Mouse (Mus musculus): ENCODE measurements around the gene Zcchc2.

Zcchc2 gene

DNA sequence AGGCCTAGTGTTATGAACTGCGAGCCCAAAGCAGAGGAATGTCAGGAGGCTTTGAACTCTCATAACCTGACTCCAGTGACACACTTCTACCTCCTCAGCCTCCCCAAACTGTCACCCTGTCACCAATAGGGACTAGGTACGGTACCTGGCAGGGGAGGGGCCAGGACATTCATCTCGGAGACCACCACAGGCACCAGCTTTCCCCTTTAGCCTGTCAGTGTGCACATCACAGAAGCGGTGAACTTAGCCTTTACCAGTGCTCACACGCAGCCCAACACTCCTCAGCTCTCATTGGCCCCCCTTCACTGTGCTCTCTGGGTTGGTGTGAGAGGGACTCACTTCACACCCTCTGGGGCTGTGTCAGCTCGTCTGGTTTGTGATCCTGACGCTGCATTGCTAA is 44.6 kb downstream of the Zcchc2 start:
- peak in 1 of 2 experiments; percentile 51 for DNase-seq (ENCODE audit: low spot score in 2 of 2)

DNA sequence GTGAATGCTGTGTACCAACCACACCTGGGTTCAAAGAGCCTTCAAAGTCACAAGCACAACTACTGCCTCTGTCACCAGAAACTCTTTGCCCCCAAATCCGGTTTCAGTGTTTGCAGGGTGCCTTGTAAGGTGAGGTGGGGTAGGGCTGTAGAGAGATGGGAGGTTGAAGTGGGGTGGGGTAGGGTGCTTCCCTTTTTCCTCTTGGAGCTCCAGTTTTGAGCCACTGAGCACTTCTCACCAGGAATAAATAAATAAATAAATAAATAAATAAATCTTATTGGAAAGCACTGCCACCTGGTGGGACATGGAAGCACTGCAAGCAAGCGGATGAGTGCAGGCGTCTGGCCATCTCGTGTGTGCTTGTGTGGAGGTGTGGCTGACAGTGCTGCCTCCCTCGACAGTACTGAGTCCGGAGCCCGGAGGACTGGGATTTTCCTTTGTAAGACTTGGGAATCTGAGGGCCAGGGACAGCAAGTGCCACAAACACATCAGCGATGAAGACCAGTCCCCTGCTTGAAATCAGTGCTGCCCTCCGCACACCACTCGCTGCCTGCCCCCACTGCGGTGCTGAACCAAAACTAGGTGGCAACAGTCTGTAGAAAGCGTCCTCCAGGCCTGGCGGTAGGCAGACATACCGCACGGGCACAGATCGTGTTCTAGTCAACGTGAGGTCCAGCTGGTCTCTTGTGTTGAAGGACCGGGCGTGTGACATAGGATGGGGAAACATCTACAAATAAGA is 46.8 kb downstream of the Zcchc2 start:
- peak; percentile 54 to 82 for DNase-seq (ENCODE audit: low spot score in 2 of 2)

DNA sequence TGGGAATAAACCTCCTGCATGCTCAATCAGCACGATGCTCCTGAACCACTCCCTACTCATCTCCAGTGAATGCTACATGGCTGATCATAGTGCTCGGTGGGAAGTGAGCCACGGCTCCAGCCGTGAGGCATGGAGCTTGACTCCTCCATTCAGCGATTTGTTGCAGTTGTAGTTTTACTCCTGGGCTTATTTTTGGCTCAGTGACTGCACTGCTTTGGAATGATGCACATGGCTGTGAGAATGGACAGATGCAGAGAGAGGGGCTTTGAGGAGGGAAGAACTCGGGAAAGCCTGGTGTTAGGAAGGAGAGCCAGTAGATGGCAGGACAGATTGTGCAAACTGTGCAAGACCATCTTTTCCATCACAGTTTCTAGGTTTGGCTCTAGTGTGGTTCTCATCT is 49.1 kb downstream of the Zcchc2 start:
- DNase-seq (ENCODE audit: low spot score in 2 of 2): no peak

DNA sequence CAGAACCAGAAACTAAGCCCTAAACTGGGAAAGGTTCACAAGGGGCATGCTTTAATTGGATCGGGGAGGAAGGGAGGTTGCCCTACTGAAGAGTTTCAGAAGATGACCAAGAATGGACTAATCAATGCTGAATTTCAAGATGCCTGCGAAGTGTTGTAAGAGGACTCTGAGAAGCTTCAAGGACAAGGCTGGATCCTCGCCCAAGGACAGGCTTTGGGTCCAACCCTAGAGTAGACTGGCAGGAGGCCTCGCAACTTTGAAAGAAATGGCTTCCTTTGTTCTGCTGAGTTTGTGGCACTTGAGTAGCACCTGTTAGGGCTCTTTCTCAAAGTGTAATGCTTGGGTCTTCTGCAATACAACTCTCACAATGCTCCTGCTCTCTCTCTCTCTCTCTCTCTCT is 50.1 kb downstream of the Zcchc2 start:
- DNase-seq (ENCODE audit: low spot score in 2 of 2): no peak

DNA sequence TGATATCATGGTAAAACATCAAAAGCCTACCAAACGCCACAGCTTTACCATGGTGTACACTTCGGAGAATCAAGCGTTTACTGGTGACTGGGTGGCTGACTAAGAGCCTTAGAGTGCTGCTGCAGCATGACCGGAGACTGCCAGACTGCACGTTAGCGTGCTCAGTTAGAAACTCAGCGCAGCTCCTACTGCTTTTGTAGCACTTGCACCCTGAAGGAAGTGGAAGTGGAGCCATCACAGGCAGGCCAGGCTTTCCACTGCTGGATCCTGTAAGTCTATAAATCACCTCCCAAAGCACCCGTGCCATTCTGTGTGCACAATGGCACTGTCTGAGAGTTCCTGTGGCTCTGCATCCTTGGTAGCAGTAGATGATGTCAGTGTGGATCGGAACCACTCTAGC is 52.0 kb downstream of the Zcchc2 start:
- DNase-seq (ENCODE audit: low spot score in 2 of 2): no peak

DNA sequence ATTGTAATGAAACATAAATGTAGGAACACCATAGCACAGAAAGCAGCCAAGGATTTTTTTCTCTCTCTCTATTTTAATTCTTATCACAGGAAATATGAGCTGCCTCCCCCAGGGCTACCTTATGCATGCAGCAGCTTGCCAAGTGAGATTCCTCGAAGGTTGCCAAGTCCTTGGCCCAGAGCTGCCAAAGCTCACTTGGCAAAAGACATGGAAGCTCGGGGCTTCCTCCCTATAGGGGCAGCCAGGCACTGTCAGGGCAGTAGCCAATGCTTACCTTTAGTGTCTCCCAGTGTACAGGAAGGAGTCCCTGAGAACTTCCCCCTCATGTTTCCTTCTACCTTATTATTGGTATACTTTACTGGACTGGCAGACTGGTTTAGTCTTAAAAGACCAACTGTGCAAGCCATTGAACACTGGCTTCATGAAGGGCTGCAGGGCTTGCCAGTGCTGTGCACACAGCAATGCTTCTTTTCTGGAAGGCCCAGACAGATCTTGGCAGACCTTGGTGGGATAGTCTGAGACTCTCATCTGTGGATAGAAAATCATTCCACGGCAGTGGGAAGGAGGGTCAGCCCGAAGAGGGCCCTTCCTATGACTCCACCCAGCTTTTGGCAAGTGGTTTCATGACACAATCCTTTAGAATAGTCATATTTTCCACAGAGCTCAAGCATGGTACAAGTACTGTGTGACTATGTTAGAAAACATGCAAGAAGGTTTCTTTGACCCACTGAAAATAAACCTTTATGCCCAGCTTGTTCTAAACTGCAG is 53.0 kb downstream of the Zcchc2 start:
- peak in 1 of 2 experiments; percentile 43 for DNase-seq (ENCODE audit: low spot score in 2 of 2)

DNA sequence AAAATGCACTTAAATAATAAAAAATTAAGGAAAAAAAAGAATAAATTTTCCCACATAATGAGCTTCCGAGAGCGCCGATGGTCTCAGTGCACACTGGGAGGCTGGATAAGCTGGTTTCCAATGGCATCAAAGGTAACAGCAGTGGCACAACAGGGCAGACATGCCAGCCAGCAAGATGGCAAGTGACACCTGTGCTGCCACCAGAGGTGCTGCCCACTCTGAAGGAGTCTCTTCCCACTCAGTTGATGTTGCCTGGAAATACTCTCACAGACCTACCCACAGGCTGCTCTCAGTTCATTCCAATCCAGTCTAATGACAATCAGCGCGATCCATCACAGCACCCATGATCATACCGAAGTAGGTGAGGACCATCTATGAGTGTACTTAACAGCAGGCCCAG is 58.8 kb downstream of the Zcchc2 start:
- DNase-seq (ENCODE audit: low spot score in 2 of 2): no peak

DNA sequence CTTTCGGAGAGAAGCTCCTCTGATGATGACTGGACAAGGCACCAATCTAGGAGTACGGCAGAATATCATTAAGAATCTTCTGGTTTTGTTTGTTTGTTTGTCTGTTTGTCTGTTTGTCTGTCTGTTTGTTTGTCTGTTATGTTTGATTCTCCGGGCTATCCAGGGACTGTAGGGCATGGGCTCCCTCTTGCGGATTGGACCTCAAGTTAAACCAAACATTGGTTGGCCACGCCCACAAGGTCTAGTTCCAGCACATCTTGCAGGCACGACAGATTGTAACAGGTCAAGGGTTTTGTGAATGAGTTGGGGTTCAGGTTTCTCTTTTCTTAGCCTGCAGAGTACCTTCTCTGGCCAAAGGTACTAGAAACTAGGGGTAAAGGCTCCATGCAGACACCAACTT is 64.8 kb downstream of the Zcchc2 start:
- no peak for DNase-seq (ENCODE audit: low spot score in 2 of 2)

DNA sequence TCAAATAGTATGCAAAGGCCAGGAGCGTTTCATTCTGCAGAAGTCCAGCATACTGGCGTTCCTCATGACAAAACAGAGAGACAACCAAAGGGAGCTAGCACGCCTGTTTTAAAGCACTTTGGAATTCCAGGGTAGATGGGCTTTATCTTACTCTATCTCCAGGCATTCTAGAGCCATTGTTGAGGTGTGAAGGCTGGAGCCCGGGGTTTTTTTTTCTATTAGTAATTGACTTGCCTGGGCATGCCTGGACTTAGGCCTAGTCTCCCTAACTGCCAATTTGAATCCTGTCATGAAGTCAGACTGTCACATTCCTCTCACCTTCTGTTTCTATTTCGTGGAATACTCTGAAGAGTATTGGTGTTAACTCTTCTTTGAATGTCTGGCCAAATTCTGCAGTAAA is 68.1 kb downstream of the Zcchc2 start:
- peak in 1 of 2 experiments; percentile 13 for DNase-seq (ENCODE audit: low spot score in 2 of 2)

DNA sequence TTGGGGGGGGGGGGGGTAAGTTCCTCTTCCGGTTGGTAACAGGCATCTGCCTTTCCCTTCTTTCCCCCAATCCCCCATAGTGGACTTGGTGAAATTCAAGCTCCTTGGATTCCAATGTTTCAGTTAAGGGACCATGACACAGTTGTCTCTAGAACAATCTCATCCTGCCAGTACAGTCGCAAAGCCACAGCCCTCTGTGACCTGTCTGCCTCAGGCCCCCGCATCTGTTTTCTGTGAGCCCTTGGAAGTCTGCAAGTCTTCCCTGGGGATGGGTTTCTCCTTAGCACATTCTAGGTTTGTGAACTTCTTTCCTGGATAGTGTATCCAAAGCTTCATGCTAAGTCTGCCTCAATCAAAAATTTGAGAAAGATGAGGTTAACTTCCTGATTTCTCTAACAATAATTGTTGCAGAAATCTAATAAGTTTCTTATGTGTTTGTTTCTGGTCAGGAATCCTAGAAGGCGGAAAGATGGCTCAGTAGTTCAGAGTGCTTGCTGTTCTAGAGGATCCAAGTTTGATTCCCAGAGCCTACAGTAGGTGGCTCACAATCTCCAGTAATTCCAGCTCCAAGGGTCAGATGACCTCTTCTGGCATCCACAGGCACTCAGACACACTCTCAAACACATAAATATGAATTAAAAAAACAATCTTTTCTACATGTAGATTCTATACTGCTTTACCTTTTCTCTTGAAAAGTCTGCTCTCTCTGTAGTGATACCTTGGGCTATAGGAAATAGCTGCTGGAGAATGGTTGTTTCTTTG is 69.5 kb downstream of the Zcchc2 start:
- DNase-seq (ENCODE audit: low spot score in 2 of 2): peak in 1 of 2 experiments; percentile 31

DNA sequence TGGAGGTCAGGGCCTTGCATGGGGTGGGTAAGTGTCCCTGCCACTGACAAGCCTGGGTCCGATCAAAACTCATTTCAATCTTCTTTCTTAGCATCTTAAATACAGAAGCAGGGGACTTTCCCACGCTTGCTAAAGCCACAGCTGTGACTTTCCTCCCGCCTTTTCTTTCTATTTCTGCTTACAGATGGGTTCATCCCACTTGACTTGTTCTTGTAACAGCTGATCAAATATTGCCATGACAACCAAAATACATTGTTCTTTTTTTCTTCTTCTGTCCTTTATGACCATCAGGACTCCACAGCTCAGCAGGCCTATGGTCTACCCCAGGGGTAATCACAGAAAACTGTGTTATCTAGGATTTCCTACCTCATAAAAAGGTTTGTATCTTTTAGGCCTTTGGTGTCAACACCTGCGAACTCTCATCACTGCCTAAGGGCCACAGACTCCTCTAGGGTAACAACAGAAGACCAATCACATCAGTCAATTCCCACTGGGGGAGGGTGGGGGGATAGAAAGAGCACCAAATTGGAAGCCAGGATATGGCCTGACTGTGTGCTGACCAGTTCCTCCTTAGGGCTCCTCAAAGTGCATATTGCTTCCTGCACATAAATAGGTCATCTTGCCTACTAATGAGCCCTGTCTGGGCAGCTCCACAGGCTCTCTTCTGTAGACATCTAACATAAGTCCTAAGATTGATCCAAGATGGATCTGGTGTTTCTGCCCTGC is 71.1 kb downstream of the Zcchc2 start:
- DNase-seq (ENCODE audit: low spot score in 2 of 2): peak in 1 of 2 experiments; percentile 41

DNA sequence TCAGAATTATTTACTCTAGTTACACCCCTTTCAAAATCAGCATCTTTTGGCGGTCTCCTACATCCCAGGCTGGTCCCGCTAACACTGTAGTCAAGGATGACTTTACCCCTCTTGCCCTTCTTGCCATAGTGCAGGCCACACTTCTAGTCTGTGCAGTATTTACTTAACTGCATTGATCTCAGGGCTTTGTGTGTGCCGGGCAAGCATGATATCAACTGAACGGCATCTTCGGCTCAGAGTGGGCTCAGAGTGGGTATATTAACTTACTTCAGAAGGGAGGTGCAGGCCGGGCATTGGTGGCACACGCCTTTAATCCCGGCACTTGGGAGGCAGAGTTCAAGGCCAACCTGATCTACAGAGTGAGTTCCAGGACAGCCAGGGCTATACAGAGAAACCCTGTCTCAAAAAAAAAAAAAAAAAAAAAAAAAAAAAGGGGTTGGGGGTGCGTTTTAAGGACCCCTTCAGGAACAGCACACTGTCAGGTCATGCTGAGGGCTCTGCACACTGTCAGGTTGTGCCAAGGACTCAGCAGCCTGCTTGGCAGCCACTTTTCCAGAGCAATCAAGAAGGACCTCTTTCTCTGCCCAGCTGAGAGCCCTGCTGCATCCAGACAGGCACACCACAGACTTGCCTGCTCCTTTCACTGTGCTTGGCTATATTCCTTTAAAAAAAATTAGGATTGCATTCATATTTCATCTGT is 72.8 kb downstream of the Zcchc2 start:
- peak in 1 of 2 experiments; percentile 35 for DNase-seq (ENCODE audit: low spot score in 2 of 2)

DNA sequence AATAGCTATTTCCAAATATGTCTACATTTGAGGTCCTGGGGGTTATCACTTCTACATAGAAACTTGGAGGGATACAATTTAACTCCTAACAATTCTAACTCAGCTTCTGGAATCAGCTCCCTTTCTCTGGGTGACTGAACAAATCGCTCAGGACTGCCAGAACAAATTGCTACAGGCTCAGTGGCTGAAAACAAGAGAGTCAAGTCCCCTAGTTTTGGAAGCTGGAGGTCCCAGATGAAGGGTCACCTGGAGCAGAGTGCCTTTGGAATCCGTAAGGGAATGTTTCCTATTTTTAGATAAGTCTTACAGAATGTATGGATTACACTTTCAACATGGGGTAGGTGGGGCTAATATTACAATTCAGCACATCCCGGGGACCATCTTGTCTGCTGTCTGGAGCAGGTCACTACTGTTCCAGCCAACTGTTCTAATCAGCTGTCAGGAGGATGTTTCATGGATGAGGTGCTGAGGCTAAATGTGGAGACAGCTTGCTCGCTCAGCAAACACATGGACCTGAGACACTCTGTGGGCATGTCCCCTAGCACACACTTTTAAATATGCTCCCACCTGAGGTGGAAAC is 73.5 kb downstream of the Zcchc2 start:
- DNase-seq (ENCODE audit: low spot score in 2 of 2): peak in 1 of 2 experiments; percentile 38

DNA sequence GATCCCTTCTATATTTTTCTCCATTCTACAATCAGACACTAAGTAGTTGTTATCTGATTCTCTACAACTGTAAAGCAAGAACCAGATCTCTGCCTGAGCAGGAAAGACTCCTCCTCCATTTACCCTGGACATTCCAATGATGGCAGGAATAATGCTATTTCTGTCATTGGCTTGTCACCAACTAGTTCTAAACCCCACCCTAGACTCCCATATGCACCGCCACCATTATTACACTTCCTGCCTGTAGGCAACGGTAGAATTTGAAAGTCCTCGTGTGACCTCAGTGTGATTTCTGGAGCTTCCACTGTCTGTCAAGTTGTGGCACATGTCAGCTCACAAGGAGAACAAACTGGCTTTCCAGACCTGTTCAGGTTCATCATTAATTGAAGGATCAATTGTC is 74.1 kb downstream of the Zcchc2 start:
- DNase-seq (ENCODE audit: low spot score in 2 of 2): peak in 1 of 2 experiments; percentile 23

DNA sequence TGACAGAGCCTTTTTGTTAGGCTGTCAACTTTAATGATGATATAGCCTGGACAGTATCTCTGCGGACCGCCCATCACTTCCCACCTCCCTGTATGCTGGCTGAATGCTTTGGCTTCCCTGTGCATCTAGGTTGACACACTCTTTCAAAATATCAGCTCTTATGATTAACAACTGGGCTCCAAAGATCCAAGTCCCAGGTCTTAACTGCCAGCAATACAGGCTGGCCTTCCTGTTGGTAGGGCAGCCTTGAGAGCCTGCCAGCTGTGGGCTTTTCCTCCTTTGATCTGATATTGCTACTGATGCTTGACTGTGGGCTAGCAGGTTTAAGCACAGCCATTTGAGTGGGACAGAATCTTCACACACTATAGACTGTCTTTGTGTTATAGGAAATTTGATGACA is 74.5 kb downstream of the Zcchc2 start:
- DNase-seq (ENCODE audit: low spot score in 2 of 2): peak in 1 of 2 experiments; percentile 39

DNA sequence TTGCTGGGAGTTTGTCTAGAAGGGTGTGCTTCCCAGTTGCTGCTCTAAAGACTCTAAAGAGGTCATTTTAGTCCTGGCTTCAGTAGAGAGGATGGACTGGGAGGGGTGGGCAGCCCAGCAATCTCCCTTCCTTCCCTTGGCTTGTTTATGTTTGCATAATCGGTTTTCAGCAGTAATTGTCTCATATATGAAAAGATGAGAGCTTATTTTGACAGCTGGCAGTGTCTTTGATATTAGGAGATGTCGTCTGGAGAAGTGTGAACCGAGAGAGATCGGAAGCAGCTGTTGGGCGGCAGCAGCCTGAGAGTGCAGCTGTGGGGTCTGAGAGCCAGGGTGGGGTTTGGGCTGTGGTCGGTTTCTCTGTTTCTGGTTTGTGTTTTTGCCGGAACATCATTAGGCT is 75.5 kb downstream of the Zcchc2 start:
- DNase-seq (ENCODE audit: low spot score in 2 of 2): peak in 1 of 2 experiments; percentile 34

DNA sequence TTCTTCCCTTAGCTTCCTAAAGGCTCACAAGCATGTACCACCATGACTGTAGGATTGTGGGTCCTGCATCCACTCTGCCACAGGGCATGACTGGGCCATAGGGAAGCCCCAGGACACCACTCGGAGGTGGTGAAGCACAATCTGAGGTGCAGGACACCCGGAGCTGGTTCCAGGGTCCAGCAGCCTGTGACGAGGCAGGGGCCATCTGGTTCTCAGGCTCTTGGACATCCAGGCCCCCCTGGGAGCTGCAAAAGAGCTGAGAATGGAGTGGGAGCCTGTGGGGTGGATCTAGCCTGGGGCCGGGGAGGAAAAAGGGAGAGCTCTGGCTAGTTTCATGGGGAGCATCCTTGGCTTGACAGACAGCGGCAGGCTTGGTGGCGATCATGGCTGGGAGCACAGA is 77.1 kb downstream of the Zcchc2 start:
- peak in 1 of 2 experiments; percentile 53 for DNase-seq (ENCODE audit: low spot score in 2 of 2)

DNA sequence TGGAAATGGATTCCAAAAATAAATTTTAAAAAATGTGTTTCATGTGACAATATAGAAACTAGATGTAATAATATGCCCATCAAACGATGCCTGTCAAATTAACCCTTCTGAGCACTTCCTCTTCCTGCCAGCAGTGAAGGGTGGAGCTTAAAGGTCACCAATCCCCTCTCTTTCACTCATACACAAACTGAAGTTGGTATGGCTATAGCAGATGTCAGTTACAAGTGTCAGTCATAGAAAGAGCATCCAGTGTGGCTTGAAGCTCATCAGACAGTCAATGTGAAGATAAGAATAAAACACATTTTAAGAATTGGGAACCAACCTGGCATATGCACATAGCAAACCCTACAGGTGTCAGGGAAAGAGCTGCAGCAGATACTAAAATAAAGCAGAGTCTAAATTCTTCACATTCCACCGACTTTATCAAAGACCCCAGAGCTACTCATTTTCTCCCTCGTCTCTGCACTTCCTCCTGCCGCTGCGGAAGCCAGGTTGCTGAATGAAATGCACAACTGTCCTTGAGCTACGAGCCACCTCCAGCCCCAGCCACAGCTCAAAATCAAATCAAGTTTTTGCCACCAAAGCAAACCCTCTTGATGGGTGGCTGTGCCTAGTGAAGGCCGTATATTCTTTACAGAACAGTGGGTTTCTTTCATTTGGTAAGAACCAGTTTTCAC is 79.8 kb downstream of the Zcchc2 start:
- peak in 1 of 2 experiments; percentile 34 for DNase-seq (ENCODE audit: low spot score in 2 of 2)

DNA sequence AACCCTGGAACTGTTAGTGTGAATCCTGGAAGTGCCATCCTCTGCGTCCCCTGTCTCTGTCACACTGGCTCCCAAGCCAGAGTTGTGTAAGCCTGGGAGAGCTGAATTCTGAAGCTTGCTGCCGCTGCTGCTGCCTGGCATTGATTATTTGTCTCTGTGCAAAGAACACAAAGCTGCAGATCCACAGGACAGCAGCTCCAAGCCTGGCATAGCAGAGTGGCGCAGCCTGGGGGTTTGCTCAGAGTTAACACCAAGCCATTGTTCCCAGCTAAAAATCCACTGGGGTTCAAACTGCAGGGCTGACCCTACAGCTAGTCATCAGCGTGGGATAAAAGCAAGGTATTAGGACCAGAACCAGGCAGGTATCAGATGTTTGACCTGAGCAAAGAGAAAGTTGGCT is 80.6 kb downstream of the Zcchc2 start:
- peak in 1 of 2 experiments; percentile 58 for DNase-seq (ENCODE audit: low spot score in 2 of 2)

All from spleen, postnatal 4 days (tissue).